Mouse (Mus musculus): ENCODE data around the gene Adgrg7. TPM values are rescaled to one million over a fixed set of nuclear protein-coding genes. Genes with fewer than 3 reads are reported as not detected.

Adgrg7 gene
- polyA plus RNA-seq, 1 experiment from 2014 or later: 0.05 TPM

- Histone ChIP-seq H3K9me3 (replicated peaks; ENCODE audit: control insufficient read depth, low read length) (no peaks in the 10 kb centered on the region), H3K36me3 (ENCODE audit: control insufficient read depth, insufficient read depth) (peaks cover 1% of the 10 kb centered on the region; the same call in 1 of the 2 replicates), H3K27me3 (ENCODE audit: control insufficient read depth, insufficient read depth, low read length) (no peaks in the 10 kb centered on the region), H3K4me3 (ENCODE audit: low read length) (peak within 1 kb of the TSS; percentile 79), H3K4me2 (ENCODE audit: low read depth, low read length) (peak within 1 kb of the TSS; percentile 87), H3K9ac (ENCODE audit: low read length) (peak within 1 kb of the TSS; percentile 89), H3K4me1 (ENCODE audit: control insufficient read depth, insufficient read depth, low read length) (peaks cover 20% of the 10 kb centered on the region), H3K27ac (ENCODE audit: low read length) (peak within 1 kb of the TSS; percentile 98)
- peak; percentile 95 for ATAC-seq (replicated peaks; ENCODE audit: extremely low read depth, insufficient read depth, low FRiP score)
- WGBS: under 1% methylated on average over 62 of the region's 62 CpGs
Observed at GRCm38 (mm10) chr16:56717224-56718200, 78.1 kb downstream of the Adgrg7 start, which contains the start of gene Tfg. Gene Tfg (minus strand): TSS chr16:56717450.

- Histone ChIP-seq H3K4me3 (ENCODE audit: low read length) (peak overlapping the region; percentile 79), H3K9me3 (replicated peaks; ENCODE audit: control insufficient read depth, low read length) (no peaks in the 10 kb centered on the region), H3K4me1 (ENCODE audit: control insufficient read depth, insufficient read depth, low read length) (peaks cover 20% of the 10 kb centered on the region), H3K4me2 (ENCODE audit: low read depth, low read length) (peak overlapping the region; percentile 60), H3K36me3 (ENCODE audit: control insufficient read depth, insufficient read depth) (peaks cover 7% of the 10 kb centered on the region), H3K9ac (ENCODE audit: low read length) (peak overlapping the region; percentile 89), H3K27ac (ENCODE audit: low read length) (peak overlapping the region; percentile 98), H3K27me3 (ENCODE audit: control insufficient read depth, insufficient read depth, low read length) (no peaks in the 10 kb centered on the region)
- WGBS: under 1% methylated on average over 37 of the region's 38 CpGs
- ATAC-seq (replicated peaks; ENCODE audit: extremely low read depth, insufficient read depth, low FRiP score): peak; percentile 74
Observed at GRCm38 (mm10) chr16:56716557-56717179, 79.0 kb downstream of the Adgrg7 start.

DNA sequence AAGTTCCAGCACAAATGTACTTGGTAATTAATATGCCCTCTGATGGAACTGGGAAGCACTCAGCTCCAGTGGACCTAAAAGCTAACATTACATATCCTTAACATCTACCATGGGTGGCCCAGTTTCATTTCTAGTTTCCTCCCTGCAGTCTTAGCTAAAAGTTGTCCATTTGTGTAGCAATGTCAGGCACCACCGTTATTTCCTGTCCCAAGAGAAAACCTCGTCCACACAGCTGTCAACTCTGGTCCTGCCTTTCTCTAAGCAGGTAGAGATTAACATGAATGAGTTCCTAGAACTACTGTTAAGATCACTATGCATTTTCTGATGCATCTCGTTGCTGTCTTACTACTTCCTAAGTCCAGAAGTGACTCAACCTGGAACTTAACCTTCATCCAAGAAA is 80.0 kb downstream of the Adgrg7 start:
- Histone ChIP-seq H3K27me3 (ENCODE audit: control insufficient read depth, insufficient read depth, low read length) (no peaks in the 10 kb centered on the region), H3K4me2 (ENCODE audit: low read depth, low read length) (peak overlapping the region; percentile 60), H3K27ac (ENCODE audit: low read length) (no peak overlapping the region), H3K4me3 (ENCODE audit: low read length) (peak overlapping the region; percentile 79), H3K9ac (ENCODE audit: low read length) (peak overlapping the region; percentile 89), H3K9me3 (replicated peaks; ENCODE audit: control insufficient read depth, low read length) (no peaks in the 10 kb centered on the region), H3K4me1 (ENCODE audit: control insufficient read depth, insufficient read depth, low read length) (peaks cover 20% of the 10 kb centered on the region), H3K36me3 (ENCODE audit: control insufficient read depth, insufficient read depth) (peaks cover 10% of the 10 kb centered on the region)
- no peak for ATAC-seq (replicated peaks; ENCODE audit: extremely low read depth, insufficient read depth, low FRiP score)
- WGBS: 51% methylated on average over 3 of the region's 3 CpGs

DNA sequence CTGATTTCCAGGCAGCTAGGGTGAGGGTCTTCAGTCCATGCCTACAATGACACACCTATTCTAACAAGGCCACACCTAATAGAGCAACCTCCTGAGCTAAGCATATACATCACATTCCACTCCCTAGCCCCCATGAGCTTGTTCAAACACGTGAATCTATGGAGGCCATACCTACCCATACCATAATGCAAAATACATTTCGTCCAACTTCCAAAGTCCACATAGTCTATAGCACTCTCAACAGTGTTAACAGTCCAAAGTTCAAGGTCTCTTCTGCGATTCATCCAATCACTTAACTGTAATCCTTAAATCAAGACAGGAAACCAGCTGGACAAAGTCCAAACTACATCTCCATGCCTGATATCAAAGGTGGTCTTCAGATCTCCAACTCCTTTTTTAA is 85.6 kb downstream of the Adgrg7 start:
- H3K27ac ChIP-seq (ENCODE audit: low read length): no peak overlapping the region
- no peaks in the 10 kb centered on the region for H3K27me3 ChIP-seq (ENCODE audit: control insufficient read depth, insufficient read depth, low read length)
- peaks cover 39% of the 10 kb centered on the region for H3K36me3 ChIP-seq (ENCODE audit: control insufficient read depth, insufficient read depth)
- 92% methylated on average over 3 of the region's 3 CpGs for WGBS
- H3K4me3 ChIP-seq (ENCODE audit: low read length): no peak overlapping the region
- H3K4me2 ChIP-seq (ENCODE audit: low read depth, low read length): no peak overlapping the region
- no peak for ATAC-seq (replicated peaks; ENCODE audit: extremely low read depth, insufficient read depth, low FRiP score)
- H3K9me3 ChIP-seq (replicated peaks; ENCODE audit: control insufficient read depth, low read length): no peaks in the 10 kb centered on the region
- no peak overlapping the region for H3K9ac ChIP-seq (ENCODE audit: low read length)
- H3K4me1 ChIP-seq (ENCODE audit: control insufficient read depth, insufficient read depth, low read length): peaks cover 5% of the 10 kb centered on the region

GRCm38 (mm10) chr16:56705731-56706130 is 89.9 kb downstream of the Adgrg7 start:
- WGBS: 86% methylated on average over 3 of the region's 3 CpGs
- Histone ChIP-seq H3K4me1 (ENCODE audit: control insufficient read depth, insufficient read depth, low read length) (no peaks in the 10 kb centered on the region), H3K9me3 (replicated peaks; ENCODE audit: control insufficient read depth, low read length) (no peaks in the 10 kb centered on the region), H3K9ac (ENCODE audit: low read length) (no peak overlapping the region), H3K4me3 (ENCODE audit: low read length) (no peak overlapping the region), H3K27ac (ENCODE audit: low read length) (no peak overlapping the region), H3K27me3 (ENCODE audit: control insufficient read depth, insufficient read depth, low read length) (no peaks in the 10 kb centered on the region), H3K36me3 (ENCODE audit: control insufficient read depth, insufficient read depth) (peaks cover 43% of the 10 kb centered on the region), H3K4me2 (ENCODE audit: low read depth, low read length) (no peak overlapping the region)
- ATAC-seq (replicated peaks; ENCODE audit: extremely low read depth, insufficient read depth, low FRiP score): no peak

- Histone ChIP-seq H3K4me2 (ENCODE audit: low read depth, low read length) (no peak overlapping the region), H3K36me3 (ENCODE audit: control insufficient read depth, insufficient read depth) (peaks cover 38% of the 10 kb centered on the region), H3K27ac (ENCODE audit: low read length) (no peak overlapping the region), H3K9me3 (replicated peaks; ENCODE audit: control insufficient read depth, low read length) (no peaks in the 10 kb centered on the region), H3K27me3 (ENCODE audit: control insufficient read depth, insufficient read depth, low read length) (no peaks in the 10 kb centered on the region), H3K4me1 (ENCODE audit: control insufficient read depth, insufficient read depth, low read length) (no peaks in the 10 kb centered on the region), H3K4me3 (ENCODE audit: low read length) (no peak overlapping the region), H3K9ac (ENCODE audit: low read length) (no peak overlapping the region)
- 90% methylated on average over 3 of the region's 3 CpGs for WGBS
- no peak for ATAC-seq (replicated peaks; ENCODE audit: extremely low read depth, insufficient read depth, low FRiP score)
Observed at GRCm38 (mm10) chr16:56700898-56701297, 94.8 kb downstream of the Adgrg7 start.

DNA sequence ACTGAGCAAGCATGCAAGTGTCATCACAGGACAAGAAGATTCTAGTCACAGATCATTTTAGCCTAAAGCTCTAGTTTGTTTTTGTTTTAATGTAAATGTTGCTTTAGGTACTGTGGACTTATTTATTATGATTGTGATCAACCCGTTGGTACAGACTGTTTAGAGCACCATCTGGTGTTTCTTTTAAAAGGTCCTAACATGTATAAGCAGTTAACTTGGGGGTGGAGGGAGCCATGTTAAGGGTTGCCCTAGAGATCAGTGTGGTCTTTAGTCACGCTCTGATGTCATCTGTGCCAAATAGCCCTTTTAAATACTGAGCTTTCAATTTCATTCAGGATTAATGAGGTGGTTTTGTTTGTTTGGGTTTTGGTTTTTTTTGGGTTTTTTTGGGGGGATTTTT is 99.2 kb downstream of the Adgrg7 start:
- Histone ChIP-seq H3K4me3 (ENCODE audit: low read length) (no peak overlapping the region), H3K9me3 (replicated peaks; ENCODE audit: control insufficient read depth, low read length) (no peaks in the 10 kb centered on the region), H3K27ac (ENCODE audit: low read length) (no peak overlapping the region), H3K36me3 (ENCODE audit: control insufficient read depth, insufficient read depth) (peaks cover 32% of the 10 kb centered on the region), H3K9ac (ENCODE audit: low read length) (no peak overlapping the region), H3K4me2 (ENCODE audit: low read depth, low read length) (no peak overlapping the region), H3K4me1 (ENCODE audit: control insufficient read depth, insufficient read depth, low read length) (no peaks in the 10 kb centered on the region), H3K27me3 (ENCODE audit: control insufficient read depth, insufficient read depth, low read length) (no peaks in the 10 kb centered on the region)
- ATAC-seq (replicated peaks; ENCODE audit: extremely low read depth, insufficient read depth, low FRiP score): no peak
- 77% methylated on average over 2 of the region's 2 CpGs for WGBS

DNA sequence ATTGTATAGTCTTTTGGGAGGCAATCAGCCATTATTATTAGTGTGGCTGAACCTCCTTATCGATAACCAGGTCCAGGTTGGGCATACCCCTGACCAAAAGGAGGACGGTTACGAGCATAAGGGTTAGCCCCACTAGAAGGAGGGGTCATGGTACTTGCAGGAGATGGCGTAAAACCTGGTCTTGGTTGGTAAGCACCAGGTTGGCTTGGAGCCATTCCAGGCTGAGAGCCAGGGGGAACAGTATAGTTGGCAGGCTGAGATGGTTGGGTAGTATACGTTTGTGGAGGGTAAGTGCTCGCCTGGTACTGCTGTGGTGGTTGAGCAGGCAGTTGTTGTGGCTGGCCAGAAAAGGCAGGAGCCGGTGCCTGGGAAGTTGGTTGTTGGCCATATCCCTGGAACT is 104.9 kb downstream of the Adgrg7 start:
- H3K36me3 ChIP-seq (ENCODE audit: control insufficient read depth, insufficient read depth): peaks cover 22% of the 10 kb centered on the region
- no peak overlapping the region for H3K4me3 ChIP-seq (ENCODE audit: low read length)
- H3K4me2 ChIP-seq (ENCODE audit: low read depth, low read length): no peak overlapping the region
- H3K27ac ChIP-seq (ENCODE audit: low read length): no peak overlapping the region
- H3K9ac ChIP-seq (ENCODE audit: low read length): no peak overlapping the region
- H3K27me3 ChIP-seq (ENCODE audit: control insufficient read depth, insufficient read depth, low read length): no peaks in the 10 kb centered on the region
- H3K4me1 ChIP-seq (ENCODE audit: control insufficient read depth, insufficient read depth, low read length): no peaks in the 10 kb centered on the region
- H3K9me3 ChIP-seq (replicated peaks; ENCODE audit: control insufficient read depth, low read length): no peaks in the 10 kb centered on the region
- 89% methylated on average over 7 of the region's 7 CpGs for WGBS
- ATAC-seq (replicated peaks; ENCODE audit: extremely low read depth, insufficient read depth, low FRiP score): no peak

DNA sequence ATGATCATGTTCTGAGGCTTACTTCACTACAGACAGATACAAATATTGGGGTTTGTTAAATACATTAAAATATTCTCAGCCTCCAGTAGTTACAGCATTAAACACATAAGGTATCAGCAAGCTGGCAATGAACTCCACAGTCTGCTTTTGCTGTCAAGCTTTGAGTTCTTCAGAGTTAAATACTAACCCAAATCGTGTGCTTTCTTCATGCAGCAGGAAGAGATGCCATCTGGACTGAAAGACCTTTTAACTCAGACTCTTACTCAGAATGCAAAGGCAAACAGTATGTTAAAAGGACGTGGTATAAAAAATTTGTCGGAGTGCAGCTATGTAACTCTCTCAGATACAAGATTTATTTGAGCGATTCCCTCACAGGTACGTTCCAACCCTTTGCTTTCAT is 108.9 kb downstream of the Adgrg7 start:
- H3K9me3 ChIP-seq (replicated peaks; ENCODE audit: control insufficient read depth, low read length): no peaks in the 10 kb centered on the region
- H3K4me2 ChIP-seq (ENCODE audit: low read depth, low read length): no peak overlapping the region
- no peaks in the 10 kb centered on the region for H3K27me3 ChIP-seq (ENCODE audit: control insufficient read depth, insufficient read depth, low read length)
- no peaks in the 10 kb centered on the region for H3K4me1 ChIP-seq (ENCODE audit: control insufficient read depth, insufficient read depth, low read length)
- ATAC-seq (replicated peaks; ENCODE audit: extremely low read depth, insufficient read depth, low FRiP score): no peak
- no peak overlapping the region for H3K27ac ChIP-seq (ENCODE audit: low read length)
- WGBS: 88% methylated on average over 5 of the region's 5 CpGs
- peaks cover 28% of the 10 kb centered on the region for H3K36me3 ChIP-seq (ENCODE audit: control insufficient read depth, insufficient read depth)
- no peak overlapping the region for H3K9ac ChIP-seq (ENCODE audit: low read length)
- H3K4me3 ChIP-seq (ENCODE audit: low read length): no peak overlapping the region

All from heart, embryonic 16.5 days (tissue).